Mouse (Mus musculus) cerebellum, adult (tissue): ENCODE measurements around the gene Exph5.

Experiments
- ATAC-seq: cut with Nextera tagmentation; 2 replicates; pipeline ENCODE4 v1.9.2; 2017; ENCODE audit warnings: mild to moderate bottlenecking, moderate library complexity, mixed read lengths; ENCODE audit not compliant: insufficient number of reproducible peaks, low FRiP score, low TSS enrichment

Exph5 gene

DNA sequence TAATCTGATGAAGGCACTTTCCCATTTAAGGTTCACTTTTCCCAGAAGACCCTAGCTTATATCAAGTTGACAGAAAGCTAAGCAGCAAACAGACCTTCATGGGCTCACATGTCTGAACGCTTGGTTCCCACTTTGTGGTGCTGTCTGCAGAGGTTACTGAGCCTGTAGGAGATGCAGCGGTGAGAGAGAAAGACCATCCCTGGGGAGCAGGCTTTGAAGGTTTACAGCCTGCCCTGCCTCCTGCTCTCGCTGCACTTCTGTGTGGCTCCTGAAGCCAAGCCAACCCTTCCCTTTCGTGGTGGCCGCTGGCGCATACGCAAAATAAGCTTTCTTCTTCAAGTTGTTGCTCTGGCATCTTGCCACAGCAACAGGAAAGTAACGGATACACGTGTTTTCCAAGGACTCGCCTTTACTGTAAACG lies 100.8 kb downstream of the Exph5 start, which contains the start of gene 4930550C14Rik:
TSS of gene 4930550C14Rik (plus strand) at position 35 of the 421 bp plus-strand sequence.
- no peak for ATAC-seq

DNA sequence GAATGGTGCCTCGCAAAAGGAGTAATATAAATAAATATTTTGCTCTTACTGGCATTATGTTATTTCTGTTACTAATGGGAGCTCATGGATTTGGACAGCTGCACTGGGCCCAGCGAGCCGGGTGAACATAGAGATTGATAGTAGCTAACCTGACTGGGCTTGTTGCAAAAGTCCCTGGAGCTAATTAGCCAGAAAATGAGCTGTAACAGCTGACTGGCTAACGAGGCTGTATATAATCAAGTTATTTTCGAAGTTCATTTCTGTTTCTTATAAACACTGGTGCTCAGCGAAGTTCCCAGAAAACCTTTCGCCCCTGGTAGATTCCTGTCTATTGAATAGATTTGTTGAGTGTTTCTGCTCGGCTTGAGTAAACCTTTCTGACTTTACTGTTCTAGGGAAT lies 101.5 kb downstream of the Exph5 start:
- no peak for ATAC-seq

DNA sequence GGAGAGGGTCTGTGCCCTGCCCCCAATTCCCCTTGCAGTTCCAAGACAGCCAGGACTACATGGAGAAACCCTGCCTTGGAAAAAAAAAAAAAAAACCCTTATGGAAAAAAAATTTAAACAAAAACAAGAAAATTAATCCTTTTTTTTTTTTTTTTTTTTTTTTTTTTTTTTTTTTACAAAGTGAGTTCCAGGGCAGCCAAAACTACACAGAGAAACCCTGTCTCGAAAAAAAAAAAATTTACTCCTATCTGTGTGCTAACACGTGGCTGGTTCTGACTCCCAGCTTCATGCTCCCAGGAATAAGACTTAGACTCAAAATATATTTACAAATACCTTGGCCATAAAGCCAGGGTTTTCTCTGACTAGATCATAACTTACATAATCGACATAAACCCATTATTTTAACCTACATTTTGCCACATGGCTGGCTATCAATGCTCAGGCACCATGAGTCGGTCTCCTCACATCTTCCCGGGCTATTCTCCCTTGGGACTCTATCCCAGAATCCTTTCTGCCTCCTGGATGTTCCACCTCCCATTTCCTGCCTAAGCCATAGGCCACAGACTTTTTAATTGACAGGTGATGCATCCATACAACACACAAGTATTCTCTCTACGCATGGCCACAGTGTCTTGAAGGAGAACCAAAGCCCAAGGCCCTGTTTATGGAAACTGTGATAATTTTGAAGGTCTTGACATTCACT lies 102.7 kb downstream of the Exph5 start:
- no peak for ATAC-seq

DNA sequence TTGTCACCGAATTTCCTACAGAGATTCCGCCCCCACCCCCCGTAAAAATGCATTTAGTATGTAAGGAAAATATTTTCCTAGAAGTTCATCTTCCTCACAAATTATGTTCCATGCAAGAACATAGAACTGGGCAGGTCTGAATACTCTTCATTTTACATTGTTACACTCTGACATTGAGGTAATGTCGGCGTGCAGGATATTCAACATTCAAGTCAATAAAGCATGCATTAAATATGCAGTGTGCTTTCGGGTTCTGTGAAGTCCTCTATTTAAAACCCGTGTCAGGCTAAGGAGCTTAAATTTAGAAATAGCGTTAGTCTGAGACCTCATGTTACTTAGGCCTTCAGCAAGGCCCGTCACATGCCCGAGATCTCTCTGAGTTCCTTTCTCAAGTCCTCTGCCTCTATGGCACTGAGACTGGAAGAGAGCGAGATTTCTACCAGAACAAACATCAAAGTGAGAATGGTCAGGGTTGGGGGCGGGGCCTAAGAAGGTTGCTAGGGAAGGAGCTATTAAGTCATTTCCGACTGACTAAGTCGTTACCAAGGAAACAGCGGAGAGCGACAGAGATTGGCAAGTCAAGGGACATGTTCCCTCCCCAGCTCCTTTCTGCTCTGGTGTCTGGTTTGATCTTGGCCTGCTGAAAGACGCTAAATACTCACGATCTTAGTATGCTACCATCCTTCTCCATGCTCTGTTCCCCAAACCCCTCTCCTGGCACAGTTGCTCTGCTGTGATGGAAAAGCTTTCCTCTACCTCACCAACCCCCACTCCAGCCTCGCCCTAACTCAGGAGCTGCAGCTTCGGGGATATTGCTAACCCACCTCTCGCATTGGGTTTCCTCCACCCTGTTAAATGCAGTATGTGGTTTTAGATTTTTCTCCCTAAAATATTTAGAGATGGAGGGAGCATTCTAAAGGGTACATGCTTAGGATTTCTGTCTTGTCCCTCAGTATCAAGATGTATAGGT lies 103.6 kb downstream of the Exph5 start:
- ATAC-seq = peak; percentile 86

DNA sequence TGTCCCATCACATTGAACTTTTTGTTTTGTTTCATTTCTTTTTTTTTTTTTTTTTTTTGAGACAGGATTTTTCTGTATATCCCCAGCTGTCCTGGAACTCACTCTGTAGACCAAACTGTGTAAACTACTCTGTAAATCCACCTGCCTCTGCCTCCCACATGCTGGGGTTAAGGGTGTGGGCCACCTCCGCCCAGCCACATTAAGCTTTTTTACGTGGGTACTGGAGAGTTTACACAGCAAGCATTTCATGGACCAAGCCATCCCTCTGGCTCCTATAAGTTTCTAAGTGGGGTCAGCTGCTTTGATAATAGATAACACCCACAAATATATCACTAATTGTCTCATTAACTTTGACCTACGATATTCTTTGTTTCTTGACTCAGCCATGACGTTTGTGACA lies 107.1 kb downstream of the Exph5 start:
- ATAC-seq = no peak

DNA sequence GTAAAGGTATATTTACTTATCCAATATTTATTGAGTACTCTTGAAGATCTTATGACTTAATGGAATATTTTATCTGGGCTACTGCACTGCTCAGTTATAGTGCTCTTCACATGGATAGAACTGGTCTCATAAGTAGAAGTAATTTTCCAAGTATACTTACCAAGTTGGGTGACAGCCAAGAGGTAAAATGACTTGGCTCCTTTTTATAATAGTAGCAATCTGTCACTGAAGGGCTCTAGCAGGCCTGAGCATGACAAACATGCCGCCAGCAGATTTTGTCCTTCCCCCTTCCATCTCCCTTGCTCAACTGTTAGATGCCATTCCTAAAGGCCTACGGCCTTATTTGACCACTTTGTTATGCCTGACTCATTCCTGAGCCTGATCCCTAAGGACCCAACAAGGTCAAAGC lies 107.5 kb downstream of the Exph5 start:
- ATAC-seq = no peak

DNA sequence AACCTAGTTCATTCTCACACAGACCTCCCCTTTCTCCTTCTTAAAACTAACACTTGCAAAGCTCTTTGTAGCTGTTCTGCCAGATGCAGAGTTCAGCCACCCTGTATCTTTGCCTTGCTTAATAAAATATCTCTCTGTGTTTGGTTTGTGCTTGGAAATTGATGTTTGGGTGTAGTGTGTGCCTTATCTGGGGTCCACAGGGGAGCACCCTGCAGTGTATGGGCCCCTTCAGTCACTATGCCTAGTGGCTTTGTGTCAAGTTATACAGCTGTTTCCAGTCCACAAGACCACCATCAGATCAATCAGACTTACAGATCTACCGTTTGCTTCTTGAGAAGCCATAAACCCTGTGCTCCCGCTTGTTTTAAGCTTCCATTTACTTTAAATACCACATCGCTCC lies 108.0 kb downstream of the Exph5 start:
- ATAC-seq = no peak

DNA sequence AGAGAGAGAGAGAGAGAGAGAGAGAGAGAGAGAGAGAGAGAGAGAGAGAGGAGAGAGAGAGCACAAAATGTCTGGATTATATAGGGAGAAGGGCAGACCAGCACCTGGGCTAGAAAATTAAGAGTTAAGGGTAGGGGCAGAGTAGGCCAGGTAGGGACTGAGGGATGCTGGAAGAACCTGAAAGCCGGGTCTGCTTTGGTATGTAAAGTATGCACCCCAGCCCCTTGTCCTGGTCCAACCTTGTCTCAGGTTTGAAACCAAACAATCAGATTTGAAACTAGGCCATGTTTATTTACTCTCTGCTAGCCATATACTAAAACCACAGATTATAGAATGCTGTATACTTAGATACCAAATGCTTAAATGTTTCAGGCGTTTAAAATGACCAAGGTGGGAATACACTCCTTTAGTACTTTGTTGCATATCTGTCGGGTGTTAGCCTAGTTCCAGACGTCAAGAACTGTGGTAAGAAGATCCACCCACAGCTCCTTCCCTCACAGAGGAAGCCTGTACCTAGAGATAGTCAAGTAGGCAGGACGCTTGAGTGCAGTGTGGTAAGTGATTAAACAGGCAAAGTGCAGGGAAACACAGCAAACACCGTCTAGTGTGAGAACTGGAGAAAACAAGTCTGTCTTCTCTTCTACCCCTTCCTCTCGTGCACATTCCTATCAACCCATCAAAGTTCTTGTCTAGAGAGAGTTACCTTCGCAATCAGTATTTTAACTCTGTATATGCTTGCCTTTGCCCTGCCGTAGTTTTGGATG lies 120.8 kb downstream of the Exph5 start:
- no peak for ATAC-seq

DNA sequence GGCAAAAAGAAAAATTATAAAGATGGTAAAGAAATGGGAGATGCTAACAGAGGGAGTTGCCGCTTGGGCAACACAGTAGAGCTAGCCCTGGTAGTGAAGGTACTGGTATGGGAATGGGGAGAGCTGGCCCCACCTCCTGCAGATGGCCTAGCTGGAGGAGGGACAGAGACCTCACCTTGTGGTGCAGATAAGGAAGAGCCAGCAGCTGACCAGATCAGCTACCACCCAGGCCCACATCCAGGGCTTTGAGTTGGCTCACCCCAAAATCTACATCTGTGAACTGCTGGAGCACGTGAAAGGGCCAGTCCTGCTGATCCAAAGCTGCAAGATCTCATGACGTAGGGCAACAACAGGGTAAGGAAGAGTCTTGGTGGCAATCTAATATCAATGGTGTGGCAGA lies 125.3 kb downstream of the Exph5 start:
- ATAC-seq = no peak
